Mouse (Mus musculus): ENCODE results near the gene Dcaf6.

- TF ChIP-seq GATA1 (IDR thresholded peaks at IDR 0.05; ENCODE audit: borderline replicate concordance, low read length), result no peak
- no peak for TF ChIP-seq FLI1 (IDR thresholded peaks at IDR 0.05; ENCODE audit: low read length)
These were observed 179.5 kb downstream of the Dcaf6 start for GRCm38 (mm10) chr1:165280741-165281140.

All from megakaryocyte, embryonic 14.5 days (primary cell).